Mouse (Mus musculus): ENCODE results near the gene Ercc2.

Gene Ercc2

DNA sequence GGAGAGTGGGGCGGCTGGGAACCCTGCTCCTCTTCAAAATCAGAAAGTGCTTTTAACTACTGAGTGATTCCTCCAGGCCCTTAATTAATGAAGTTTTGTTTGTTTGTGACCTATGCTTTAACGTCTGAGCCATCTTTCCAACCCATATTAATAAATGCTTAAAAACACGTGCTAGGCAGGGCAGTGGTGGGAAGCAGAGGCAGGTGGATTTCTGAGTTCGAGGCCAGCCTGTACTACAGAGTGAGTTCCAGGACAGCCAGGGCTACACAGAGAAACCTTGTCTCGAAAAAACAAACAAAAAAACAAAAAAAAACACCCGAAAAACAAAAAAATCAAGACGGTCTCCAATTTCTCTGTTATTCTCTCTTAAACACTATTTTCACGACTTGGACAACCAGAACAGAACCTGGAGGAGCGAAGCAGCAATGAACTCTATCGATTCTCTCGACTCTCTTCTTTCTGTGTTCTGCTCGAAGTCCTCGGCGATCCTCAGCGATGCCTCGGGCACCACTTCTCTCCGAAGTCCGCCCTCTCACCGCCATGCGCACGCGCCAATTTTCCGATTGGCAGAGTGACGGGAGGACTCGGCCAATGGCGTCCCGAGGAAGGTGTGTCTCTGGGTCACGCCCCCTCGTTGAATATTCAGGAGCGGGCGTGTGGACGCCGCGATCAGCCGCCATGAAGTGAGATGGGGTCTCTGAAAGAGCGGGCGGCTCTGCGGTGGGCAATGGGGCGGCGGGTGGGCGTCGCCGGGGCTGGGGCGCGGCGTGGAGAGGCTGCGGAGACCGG lies at the start of gene Ercc2:
TSS of gene Ercc2 (plus strand) at position 634 of the 789 bp plus-strand sequence.
- peak; percentile 98 for DNase-seq

DNA sequence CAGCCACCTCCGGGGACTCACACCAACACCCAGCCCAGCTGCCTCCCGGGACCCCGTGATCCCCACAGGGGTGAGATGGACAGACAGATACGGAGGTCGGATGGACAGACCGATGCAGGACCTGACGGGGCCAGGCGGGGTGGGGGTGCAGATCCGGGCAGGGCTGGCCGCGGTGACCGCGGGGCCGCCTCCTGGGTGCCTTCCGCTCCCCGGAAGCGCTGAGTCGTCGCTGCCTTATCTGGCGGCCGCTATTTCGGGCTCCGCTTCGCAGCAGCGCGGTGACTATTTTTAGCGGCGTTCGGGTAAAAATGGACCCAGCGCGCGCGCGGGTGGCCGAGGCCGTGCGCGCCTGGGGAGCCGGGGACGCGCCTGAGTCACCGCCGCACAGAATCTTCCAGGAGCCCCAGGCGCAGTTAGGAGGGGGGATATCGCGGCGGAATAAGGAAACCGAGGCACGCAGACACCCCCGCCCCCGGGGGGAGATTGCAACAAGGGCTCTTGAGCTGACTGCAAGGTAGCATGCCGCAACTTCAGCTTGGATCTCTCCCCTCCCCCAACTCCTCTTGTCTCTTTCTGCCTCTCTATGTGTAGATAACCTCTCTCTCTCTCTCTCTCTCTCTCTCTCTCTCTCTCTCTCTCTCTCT lies 49.0 kb upstream of the Ercc2 start:
- DNase-seq = peak; percentile 50

DNA sequence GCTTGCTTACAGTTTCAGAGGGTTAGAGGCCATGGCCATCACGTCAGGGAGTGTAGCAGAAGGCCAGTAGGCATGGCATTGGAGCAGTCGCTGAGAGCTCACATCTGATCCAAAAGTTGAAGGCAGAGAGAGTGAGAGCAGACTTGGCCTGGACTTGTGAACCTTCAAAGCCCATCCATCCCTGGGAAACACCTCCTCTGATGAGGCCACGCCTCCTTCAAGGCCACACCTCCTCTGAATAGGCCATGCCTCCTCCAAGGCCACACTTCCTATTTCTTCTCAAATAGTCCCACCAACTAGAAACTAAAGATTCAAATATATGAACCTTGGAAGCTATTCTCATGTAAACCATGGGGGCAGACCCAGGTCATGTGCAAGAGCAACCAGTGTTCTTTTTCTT lies 46.2 kb upstream of the Ercc2 start:
- no peak for DNase-seq

DNA sequence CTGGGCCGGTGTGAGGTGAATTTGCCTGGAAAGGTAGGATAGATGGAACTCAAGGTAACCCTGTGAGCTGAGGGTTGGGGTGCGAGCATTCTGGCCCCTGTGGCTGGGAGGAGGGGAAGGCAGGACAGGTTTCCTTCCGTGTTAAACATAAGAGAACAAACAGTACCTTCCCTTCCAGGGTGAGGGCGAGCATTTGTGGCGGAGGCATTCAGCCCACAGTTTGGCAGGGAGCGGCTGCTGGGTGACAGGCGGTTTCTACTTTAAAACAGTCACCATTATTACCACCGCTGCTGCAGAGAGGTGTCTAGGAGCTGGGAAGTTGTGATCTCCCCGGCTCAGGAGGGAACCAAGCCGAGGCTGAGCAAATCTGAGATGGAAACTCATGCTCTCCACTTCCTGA lies 44.7 kb upstream of the Ercc2 start:
- DNase-seq = no peak

DNA sequence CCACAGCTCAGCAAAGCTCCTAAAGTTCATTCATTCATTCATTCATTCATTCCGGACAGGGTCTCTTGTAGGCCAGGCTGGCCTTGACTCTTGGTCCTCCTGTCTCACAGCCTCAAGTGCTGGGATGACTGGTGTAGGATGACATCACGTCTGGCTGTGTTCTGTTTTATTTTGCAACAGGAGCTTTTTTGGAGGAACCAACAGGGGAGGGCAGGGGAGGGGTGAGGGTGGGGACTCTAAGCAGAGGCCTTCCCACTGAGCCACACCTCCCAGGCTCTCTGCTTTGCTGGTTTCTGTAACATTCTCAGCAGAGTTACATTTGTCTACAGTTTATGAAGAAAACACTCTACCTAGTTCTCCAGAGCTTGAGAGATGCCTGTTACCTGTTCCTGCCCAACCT lies 43.8 kb upstream of the Ercc2 start:
- DNase-seq = no peak

DNA sequence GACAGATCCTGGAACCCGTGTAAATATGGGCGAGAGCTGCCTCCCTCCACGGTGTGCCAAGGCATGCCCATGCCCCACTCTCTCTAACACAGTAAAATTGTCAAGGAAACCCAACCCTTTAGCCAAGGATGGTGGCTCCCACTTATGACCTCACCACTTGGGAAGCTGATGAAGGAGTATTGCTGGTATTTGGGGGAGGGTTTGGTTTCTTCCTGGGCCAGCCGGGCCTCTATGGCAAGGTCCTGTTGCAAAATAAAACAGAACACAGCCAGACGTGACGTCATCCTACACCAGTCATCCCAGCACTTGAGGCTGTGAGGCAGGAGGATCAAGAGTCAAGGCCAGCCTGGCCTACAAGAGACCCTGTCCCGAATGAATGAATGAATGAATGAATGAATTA lies 43.2 kb upstream of the Ercc2 start:
- no peak for DNase-seq

DNA sequence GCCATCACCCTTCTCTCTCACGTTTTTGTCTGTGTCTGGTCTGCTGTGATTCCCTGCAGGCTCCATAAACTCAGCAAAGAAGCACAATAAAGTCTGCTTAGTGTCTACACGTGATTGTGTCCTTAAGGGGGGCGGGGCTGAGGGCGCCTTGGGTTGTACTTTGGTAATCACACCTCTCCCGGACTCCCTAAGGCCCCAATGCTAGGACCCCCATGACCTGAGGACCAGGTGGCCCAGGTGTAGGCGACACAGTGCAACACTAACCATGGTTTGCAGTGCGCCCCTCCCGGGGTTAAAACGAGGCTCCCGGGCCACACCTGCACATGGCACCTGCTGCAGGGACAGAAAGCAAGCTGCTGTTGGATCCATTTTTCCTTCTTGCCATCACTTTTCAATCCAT lies 40.6 kb upstream of the Ercc2 start:
- DNase-seq = no peak

DNA sequence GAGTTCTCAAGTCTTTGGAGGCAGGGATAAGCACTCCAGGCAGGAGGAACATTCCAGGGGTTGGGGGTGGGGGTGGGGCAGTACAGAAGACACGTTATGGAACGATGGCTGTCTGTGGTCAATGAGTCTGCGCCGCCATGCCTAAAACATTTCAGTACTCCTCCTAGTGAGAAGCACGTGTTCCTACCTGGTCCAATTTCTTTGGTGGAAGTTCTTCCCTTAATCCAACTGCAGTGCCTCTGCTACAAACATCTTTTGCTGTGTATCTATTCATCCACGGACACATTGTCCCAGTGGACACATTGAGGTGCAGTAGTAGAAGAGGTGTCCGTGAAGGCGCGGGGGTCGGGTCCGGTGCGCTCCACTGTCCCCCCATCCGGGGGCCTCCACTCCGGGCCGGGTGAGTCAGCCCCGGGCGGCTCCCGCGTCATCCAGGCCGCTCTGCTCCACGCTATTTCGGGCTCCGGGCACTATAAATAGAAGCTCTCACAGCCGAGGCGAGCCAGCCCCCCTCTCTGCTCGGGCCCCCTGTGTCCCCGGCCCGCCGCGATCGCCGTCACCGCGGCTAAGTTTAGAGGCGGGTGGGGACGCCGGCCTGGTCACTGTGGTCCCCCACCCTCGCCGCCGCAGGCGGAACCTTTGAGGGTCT lies 39.9 kb upstream of the Ercc2 start:
- no peak for DNase-seq

DNA sequence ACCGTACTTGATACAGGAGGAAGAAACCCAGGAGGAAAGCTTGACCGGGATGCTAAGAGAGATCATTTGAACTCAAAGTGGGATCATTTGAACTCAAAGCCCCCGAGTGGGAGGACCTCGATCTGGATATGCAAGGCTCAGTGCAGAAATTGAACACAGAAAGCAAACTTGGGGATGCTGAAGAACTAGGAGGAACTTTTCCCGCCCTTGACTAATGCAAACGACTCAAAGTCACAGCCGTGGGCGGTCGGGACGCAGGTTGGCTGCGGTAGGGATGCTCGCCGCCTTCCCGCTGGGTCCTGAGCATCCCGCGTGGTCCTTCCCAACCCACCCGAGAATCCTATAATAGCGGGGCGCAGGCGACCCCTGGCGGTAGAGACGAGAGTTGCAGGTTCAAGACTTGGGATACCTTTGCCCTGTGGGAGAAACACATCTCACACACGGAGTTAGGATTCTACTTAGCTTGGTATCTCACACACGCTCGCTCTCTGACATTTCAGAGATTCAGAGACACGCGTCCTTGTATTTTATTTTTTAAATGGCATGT lies 39.3 kb upstream of the Ercc2 start:
- peak; percentile 73 for DNase-seq

DNA sequence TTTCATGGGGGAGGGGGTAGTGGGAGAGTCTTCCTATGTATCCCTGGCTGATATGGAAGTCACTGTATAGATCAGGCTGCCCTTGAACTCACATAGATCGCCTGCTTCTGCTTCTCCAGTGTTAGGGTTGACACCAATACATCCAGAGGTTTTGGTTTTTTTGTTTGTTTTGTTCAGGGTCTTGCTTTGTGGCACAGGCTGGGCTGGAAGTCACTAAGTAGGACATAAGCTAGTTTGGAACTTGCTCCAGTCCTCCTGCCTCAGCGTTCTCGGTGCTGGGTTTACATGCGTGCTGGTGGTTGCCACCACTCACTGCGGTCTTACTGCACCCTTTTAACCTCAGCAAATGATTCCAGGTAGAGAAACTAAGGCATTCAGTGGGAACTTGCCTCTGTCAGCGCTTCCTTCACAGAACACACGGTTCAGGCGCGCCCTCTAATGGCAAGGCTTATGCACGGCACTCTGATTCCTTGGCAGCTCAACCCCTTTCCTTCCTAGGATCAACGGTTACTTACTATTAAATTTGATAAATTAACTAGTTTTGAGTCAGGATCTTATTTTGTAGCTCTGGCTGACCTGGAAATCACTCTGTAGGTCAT lies 38.5 kb upstream of the Ercc2 start:
- DNase-seq = peak; percentile 72

DNA sequence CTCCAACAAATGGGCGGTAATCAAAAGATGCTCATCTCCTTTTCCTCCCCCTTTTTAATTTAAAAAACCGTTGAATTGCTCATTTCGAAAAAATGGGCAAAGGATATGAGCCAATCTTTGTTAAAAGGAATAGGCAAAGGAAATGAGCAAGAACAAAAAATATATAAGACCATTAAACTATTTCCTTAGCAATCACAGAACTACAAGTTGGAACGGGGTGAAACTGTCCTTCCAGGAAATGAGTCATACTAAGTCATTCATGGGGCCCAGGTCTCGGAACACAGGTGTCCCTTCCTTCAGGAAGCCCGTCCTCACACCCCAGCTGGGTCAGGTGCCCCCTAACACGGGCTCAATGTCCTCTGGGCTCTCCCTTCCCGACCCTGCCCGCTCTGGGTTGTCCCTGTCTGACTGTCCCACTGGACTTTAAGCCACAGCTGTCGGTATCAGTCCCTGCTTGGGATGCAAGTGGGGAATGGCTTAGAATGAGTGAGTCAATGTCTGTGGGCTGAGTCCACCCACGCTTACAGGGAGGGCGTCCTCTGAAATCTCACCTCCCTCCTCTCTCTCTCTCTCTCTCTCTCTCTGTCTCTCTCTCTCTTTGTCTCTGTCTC lies 37.5 kb upstream of the Ercc2 start, which contains the start of gene Ercc1:
TSS of gene Ercc1 (plus strand) at position 542 of the 611 bp plus-strand sequence.
- no peak for DNase-seq

DNA sequence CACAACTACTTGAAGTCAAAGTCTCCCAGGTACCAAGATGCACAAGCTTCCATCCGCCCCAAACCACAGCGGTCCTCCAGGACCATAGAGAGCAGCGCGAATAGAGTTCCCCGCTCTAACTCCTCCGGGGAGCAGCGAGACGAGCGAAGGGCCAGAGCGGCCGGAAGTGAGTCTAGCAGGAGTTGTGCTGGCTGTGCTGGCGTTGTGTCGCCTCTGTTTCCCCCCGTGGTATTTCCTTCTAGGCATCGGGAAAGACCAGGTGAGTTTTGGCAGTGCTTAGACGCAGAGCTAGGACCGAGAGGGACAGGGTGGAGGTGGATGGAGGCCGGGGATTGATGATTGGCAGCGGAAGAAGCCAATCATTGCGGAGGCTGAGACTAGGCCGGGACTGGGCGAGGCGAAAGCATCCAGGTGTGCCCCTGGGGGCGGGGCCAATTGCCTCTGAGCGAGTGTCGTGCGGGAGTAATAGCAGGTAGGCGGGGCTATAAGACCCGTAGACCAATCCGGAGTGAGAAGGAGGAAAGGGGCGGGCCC lies 36.8 kb upstream of the Ercc2 start:
- DNase-seq = peak; percentile 98

DNA sequence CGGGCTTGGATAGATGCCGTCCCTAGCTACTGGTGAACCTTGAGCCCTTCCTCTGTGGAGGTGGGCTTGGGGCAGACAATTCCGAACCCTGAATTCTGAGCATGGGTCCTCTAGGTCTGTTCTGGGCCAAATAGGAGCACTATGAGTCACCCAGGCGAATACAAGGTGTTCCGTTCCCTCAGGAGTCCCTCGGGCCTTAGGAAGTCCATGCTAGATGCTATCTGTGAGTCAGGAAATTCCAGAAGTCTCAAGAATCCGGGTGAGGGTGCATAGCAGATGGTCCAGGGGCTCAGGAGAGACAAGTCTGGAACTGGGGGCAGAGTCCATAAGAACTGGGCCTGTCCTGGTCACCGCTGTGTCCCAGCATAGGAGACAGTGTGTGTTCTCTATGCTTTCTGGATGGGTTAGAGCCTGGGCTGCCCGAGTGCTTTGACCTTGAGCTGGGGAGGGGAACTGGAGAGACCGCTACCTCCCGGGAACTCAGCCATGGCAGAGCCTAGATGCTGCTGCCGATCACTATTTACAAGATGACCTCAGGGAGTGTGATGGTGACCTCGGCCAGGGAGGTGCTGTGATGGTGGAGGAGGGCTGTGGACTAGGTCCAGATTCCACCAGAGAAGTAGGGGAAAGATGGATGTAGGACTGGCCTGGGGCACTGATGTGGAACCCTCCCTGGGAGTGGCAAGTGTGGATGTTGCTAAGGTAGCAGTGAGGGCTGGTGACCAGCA lies 32.5 kb upstream of the Ercc2 start:
- DNase-seq = no peak

DNA sequence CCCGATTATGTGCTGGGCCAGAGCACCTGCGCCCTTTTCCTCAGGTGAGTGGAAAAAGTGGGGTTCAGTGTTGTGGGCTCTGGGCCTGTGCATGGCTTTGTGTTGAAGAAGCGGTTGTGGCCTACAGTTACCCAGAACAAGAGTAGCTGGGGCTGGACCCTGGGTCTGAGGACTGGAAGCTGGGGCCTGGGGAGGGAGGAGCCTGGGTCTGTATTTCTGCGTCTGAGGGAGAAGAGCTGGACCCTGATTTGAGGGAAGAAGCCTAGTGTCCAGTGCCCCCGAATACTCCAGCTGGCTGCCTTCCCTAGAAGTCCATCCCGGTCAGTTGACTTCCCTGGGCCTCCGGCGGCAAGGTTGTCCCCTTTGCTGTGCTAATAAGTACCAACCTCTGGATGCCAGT lies 31.6 kb upstream of the Ercc2 start:
- no peak for DNase-seq

DNA sequence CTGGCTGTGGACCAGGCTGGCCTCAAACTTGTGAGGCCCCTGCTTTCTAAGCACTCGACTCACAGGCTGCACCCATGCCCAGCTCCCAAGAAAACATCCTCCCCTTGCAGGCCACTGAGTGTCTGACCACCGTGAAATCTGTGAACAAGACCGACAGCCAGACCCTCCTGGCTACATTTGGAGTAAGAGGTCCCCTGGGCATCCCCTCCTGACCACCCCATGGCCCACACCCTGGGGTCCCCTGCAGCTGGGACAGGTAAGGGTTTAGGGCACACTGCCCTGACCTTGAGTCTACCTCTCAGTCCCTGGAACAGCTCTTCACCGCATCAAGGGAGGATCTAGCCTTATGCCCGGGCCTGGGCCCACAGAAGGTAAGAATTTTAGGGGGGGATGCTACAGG lies 26.8 kb upstream of the Ercc2 start:
- no peak for DNase-seq

DNA sequence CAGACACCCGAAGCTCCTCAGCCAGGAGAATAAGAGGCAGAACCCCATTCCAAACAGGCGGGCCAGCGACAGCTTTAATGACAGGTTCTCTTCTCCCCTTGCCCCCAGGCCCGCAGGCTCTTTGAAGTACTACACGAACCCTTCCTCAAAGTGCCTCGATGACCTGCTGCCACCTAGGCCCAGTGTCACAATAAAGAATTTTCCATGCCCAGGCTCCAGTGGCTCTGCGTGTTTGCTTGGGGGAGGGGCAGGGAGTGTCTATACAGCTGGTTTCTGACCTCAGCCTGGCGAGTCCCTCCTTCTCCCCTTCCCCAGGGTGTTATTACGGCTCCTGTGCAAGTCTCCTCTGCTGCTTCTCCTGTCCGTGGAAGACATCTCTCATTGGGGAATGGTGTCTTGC lies 25.5 kb upstream of the Ercc2 start:
- no peak for DNase-seq

DNA sequence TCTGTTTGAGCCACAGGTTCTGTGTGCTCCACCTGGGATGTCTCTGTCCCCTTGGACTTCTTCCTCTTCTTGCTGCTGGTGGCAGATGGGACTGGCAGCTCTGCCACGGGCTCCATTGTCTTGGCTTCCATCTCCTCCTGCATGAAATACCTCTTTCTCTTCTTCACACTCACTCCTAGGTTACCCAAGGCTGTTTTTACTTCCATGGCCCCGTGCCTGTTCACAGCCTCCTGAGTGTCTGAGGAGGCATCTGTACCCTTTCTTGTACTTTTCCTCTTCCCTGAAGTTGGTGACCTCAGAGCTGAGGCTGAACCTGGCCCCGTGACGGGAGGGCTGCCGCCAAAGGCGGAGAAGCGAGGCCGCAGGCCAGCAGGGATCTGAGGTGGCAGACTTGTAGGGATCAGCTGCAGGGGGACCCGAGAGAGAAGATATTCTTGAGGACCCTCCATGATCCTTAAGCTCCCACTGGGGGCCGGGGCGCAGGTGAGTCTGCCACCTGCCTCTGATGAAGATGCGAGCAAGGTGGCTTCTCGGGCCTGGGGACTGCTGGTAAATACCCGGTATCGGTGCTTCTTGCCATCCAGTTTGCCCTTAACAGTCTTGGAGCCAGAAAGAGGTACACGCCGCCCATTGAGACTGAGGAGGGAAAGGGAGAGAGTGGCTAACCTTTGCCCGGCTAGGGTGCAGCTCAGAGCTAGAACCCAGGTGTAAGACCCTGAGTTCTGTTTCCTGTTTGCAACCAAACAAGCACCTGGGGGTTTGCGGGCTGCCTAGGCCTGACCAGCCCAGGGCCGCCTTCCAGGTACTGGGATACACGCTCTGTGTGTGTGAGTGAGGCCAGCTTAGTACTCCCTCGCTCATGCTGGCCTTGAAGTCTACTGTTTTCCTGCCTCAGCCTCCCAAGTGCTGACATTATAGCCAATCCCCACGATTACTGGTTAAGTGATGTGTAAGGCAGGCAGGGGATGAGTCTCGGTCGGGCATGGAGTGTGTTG lies 24.1 kb upstream of the Ercc2 start:
- DNase-seq = no peak

DNA sequence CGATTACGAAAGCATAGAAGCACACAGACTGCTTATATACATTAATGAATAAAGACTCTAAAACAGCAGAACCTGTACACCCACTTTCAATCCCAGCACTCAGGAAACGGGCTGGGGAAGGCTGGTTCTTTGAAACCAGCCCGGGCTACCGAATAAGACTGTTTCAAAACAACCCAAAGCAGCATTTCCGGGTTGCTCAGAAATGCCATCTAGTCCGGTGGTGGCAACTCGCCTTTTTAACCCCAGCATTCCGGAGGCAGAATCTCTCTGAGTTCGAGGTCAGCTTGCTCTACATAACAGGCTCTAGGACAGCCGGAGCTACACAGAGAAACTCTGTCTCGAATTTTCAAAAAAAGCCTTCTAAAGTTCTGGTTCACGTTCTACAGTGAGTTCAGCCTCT lies 23.2 kb upstream of the Ercc2 start:
- no peak for DNase-seq

DNA sequence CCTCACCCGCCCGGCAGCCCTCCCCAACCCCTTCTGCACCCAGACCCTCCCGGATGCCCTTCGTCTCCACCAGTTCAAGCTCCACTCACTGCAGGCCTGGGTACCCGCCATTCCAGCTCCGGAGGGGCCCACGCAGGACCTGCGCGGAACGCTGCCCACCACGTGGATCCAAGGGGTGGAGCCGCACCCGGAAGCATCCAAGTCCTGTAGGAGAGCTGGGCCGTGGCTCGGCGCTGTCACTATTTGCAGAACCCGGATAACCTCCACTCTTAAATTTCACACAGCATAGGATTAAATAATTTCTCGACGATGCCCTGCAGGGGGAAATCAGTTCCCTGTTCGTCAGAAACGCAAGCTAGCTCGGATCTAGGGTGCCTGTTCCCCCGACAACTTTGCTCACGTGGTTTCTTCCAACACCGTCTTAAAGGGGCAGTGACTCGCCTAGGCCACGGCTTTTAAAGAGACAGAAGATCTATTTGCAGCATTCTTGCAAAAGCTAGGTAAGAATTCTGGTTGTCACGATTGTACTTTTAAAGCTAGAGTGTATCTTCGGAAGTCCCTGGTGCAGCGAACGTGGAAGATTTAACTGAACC lies 22.4 kb upstream of the Ercc2 start, which contains the start of the genes Cd3eap and Ppp1r13l:
TSS of gene Cd3eap (minus strand) at position 185 of the 593 bp plus-strand sequence.
TSS of gene Ppp1r13l (plus strand) at position 451 of the 593 bp plus-strand sequence.
- peak; percentile 86 for DNase-seq

All from kidney, adult 11 months (tissue).